Mouse (Mus musculus) myocyte (in vitro differentiated cells): ENCODE results near the gene Il22ra2.

Experiments used
- E2F4 ChIP-seq: IDR thresholded peaks from one replicate; pipeline ENCODE4 v1.6.1; 2011; ENCODE audit warnings: mild to moderate bottlenecking, control low read depth, moderate library complexity; ENCODE audit not compliant: insufficient read depth
- MAX ChIP-seq: IDR thresholded peaks from one replicate; pipeline ENCODE4 v1.6.1; 2011; ENCODE audit warnings: low read depth, mild to moderate bottlenecking, control low read depth
- MYOG ChIP-seq, 3 experiments: IDR thresholded peaks; one replicate each; pipeline ENCODE4 v1.6.1; 2011; ENCODE audit warnings: control low read depth in 2 of 3, low read depth in 2 of 3, mild to moderate bottlenecking in 2 of 3; ENCODE audit not compliant: insufficient read length in 2 of 3, control insufficient read depth in 1 of 3, insufficient read depth in 1 of 3
- POLR2A ChIP-seq: IDR thresholded peaks from one replicate; pipeline ENCODE4 v1.6.1; 2011; ENCODE audit warnings: low read depth, mild to moderate bottlenecking, control low read depth, moderate library complexity; ENCODE audit not compliant: insufficient read length
- POLR2AphosphoS2 ChIP-seq: IDR thresholded peaks from one replicate; pipeline ENCODE4 v1.6.1; 2011; ENCODE audit warnings: low read depth, control low read depth; ENCODE audit not compliant: insufficient read length
- REST ChIP-seq: IDR thresholded peaks from one replicate; pipeline ENCODE4 v1.6.1; 2011; ENCODE audit warnings: mild to moderate bottlenecking, control low read depth, moderate library complexity; ENCODE audit not compliant: insufficient read depth, insufficient read length
- TCF12 ChIP-seq: IDR thresholded peaks from one replicate; pipeline ENCODE4 v1.6.1; 2011; ENCODE audit warnings: mild to moderate bottlenecking, control low read depth; ENCODE audit not compliant: poor library complexity, insufficient read depth, severe bottlenecking
- USF1 ChIP-seq: IDR thresholded peaks from one replicate; pipeline ENCODE4 v1.6.1; 2011; ENCODE audit warnings: low read depth, mild to moderate bottlenecking, control low read depth, moderate library complexity

DNA sequence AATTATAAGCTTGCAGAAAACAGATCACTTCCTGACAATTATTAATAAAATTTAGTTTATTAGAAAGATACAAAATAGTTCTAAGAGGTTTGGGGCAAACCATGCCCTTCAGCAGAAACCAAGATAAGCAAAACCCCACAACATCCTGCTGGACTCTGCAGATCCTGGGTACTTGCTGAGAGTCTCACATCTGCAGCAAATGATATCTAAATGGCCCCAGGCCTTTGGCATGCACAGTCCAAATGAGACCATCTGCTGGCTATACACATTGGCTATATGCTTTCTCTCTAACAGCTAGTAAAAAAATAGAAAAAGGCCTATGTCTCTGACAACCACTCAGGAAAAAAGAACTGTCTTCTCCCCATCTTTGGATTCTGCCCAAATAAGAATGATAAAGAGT is 50.2 kb downstream of the Il22ra2 start:
- TF ChIP-seq MAX (no peak), TCF12 (no peak), POLR2A (no peak), MYOG (IDR thresholded peaks at IDR 0.05; ENCODE audit: control insufficient read depth in 1 of 3, insufficient read depth in 1 of 3, insufficient read length in 2 of 3, low read depth in 2 of 3) (no peak), USF1 (no peak), REST (no peak), POLR2AphosphoS2 (no peak), E2F4 (no peak)
